Mouse (Mus musculus) brown adipose tissue, adult 24 weeks (tissue): Measurements from ENCODE around the gene Ccnd1. TPM values are rescaled to one million over a fixed set of nuclear protein-coding genes. Genes with fewer than 3 reads are reported as not detected.
A peak's percentile ranks its signal among the peaks of the same experiment; 100 is the strongest.

ENCODE experiments used
- H3K27ac ChIP-seq: fragments of 200-500 bp; replicated peaks from 2 replicates; pipeline ENCODE4 v1.5.1; 2012; ENCODE audit warnings: low read depth, mild to moderate bottlenecking, low read length
- H3K4me1 ChIP-seq: fragments of 200-500 bp; 2 replicates; pipeline ENCODE4 v1.6.1; 2012; ENCODE audit warnings: low read length, mixed read lengths; ENCODE audit not compliant: control insufficient read depth, insufficient read depth, insufficient read length
- H3K4me3 ChIP-seq: fragments of 200-500 bp; 2 replicates; pipeline ENCODE4 v1.5.1; 2012; ENCODE audit warnings: low read depth, mild to moderate bottlenecking, low read length, moderate library complexity; ENCODE audit not compliant: insufficient read depth
- polyA plus RNA-seq: library from polyadenylated mRNA; stranded (reverse); fragments of >200 nt; gene quantifications from 2 replicates; pipeline ENCODE4 v1.2.4, GENCODE M21; 2012; ENCODE audit not compliant: missing spikeins, insufficient read depth, insufficient read length

Ccnd1 gene
- polyA plus RNA-seq, 1 experiment = 5.4 TPM

DNA sequence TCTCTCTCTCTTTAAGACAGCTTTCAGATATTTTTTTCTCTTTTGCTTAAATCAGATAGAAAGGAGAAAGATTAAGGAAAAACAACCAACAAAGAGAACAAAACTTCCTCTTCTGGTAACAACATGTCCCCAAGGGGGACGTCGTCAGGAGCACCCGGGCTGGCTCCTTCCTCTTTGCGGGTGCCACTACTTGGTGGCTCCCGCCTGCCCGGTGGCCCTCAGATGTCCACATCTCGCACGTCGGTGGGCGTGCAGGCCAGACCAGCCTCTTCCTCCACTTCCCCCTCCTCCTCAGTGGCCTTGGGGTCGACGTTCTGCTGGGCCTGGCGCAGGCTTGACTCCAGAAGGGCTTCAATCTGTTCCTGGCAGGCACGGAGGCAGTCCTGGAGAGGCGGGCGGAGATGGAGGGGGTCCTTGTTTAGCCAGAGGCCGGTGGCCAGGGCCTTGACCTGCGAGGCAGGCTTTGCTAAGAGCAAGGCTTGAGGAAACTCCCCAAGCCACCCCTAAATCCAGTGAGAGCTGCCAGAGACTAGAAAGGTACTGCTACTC lies 7.3 kb downstream of the Ccnd1 start:
- no peak overlapping the region for H3K27ac ChIP-seq
- H3K4me3 ChIP-seq = no peak overlapping the region
- peaks cover 17% of the 10 kb centered on the region for H3K4me1 ChIP-seq

DNA sequence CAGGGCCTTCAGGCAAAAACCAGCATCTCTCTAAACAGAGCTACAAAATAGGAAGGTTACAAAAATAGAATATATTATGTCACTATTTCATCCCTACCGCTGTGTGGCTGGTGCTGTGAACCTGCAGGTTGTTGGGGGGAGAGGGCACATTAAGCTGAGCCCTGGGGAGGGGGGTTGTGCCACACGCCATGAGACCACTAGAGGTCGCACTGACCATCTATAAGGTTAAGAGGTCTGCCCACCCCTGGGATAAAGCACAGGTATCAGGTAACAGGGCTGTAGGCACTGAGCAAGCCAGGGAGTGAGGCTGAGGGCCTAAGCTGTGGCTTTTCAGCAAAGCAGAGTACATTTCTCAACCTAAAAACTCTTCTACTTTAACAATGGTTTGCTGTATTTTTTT lies 7.9 kb downstream of the Ccnd1 start:
- H3K4me3 ChIP-seq = no peak overlapping the region
- peaks cover 19% of the 10 kb centered on the region for H3K4me1 ChIP-seq
- H3K27ac ChIP-seq = no peak overlapping the region

DNA sequence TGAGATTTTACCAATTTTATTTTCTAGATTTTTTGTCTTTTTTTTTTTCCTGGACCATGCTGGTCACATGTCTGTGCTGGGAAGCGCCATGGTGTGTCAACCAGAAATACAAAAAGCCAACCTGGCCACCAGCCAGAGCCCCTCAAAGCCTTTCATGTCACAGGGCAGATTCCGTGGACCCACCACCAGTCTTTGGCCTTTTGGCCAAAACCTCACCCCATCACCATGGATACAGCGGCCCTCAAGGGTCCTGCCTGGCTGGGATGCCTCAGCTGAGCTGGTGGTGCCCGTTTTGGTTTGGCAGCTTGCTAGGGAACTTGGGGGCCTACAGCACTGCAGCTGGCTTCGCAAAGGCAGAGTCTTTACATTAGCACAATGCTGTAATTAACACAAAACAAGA lies 9.8 kb downstream of the Ccnd1 start:
- Histone ChIP-seq H3K4me3 (no peak overlapping the region), H3K27ac (no peak overlapping the region)

DNA sequence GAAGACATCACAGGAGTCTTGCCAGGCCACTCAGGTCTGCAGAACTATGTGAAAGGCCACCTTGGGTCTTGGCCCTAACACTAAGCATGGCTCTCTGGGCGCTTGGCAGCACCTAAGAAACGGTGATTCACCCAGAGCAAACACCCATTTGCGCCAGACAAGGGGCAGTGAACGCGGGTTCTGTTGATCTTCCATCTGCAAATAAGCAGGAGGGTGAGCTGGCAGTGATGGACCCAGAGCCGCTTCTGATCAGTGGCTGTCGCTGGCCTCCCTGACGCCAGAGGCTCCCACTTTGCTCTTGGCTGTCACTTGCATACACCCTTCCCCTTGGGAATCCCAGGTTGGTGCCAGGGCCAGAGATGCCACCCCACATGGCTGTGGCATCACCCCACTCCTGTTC lies 10.2 kb downstream of the Ccnd1 start:
- H3K27ac ChIP-seq = no peak overlapping the region
- peaks cover 19% of the 10 kb centered on the region for H3K4me1 ChIP-seq
- H3K4me3 ChIP-seq = no peak overlapping the region

More for the DNA sequence above, 9.8 kb downstream of the Ccnd1 start:
- H3K4me1 ChIP-seq = peaks cover 19% of the 10 kb centered on the region

DNA sequence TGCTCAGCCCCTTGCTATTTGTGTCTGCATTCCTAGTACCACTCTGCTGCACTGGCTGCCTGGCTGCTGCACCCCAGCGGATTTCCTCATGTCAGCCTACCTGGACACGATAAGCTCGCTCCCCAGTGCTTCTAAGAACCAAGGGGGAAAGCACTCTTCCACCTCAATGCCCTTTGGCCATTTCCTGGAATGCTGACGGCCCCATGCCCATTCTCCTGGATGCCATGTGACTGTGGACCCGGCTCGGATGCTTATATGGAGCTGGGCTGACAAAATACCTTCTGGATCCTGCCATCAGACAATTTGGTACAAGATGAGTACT lies 10.9 kb downstream of the Ccnd1 start:
- H3K4me3 ChIP-seq = no peak overlapping the region
- H3K4me1 ChIP-seq = peaks cover 17% of the 10 kb centered on the region
- no peak overlapping the region for H3K27ac ChIP-seq

DNA sequence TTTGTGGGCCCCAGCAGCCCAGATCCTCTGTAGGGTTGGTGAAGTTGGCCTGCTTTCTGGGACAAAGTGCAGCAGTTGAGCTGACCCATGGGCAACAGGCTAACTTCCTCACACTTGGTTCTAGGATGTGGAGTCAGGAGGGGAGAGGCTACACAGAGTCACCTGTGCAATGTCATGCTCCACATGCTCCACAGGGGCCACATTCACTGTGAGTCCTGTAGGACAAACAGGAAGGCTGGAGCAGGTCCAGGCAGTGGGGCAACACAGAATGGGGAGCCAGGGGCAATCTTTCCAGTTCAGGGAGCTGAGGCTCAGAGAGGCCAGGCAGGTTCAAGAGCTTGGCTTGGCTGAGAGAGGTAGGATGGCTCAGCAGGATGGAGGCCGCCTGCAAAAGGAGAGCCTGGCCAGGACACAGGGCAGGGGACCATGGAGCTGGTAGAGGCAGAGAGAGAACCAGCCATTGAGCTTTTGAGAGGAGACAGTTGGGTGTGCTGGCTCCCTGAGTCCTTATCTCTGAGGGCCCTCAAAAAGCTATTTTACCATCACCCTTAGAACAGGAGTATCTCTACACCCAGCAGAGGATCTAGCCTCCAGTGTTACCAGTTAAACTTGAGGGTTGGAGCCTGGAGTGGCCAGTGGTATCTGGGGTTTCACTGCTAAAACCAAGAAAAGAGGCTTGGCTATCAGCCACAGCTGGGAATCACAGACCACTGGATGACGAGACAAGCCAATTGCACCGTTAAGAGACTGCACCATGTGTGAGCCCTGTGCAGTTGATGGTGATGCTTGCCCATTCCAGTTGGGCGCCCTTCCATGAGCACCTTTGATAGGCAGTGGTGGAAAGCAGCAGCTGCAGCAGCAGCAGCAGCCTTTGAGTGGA lies 11.5 kb downstream of the Ccnd1 start:
- Histone ChIP-seq H3K4me3 (no peak overlapping the region), H3K27ac (peak overlapping the region; percentile 56), H3K4me1 (peaks cover 15% of the 10 kb centered on the region)

DNA sequence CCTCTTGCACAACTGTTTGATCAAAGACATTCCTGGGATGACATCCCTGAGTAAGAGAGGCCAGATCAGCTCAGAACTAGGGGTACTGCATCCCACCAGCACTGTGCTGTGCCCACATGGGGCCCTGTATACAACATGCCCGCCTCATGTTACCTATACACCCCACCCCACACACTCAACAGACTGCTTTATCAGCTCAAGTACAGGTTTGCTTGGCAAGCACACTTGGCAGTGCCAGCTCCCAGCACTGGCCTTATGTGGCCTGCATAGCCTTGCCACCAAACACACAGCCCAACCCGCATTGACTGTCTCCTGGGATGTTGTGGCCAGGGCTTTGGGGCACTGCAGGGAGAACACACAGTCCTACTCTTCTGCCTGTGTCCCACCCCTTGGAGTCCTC lies 12.1 kb downstream of the Ccnd1 start:
- no peak overlapping the region for H3K27ac ChIP-seq
- peaks cover 15% of the 10 kb centered on the region for H3K4me1 ChIP-seq
- no peak overlapping the region for H3K4me3 ChIP-seq

DNA sequence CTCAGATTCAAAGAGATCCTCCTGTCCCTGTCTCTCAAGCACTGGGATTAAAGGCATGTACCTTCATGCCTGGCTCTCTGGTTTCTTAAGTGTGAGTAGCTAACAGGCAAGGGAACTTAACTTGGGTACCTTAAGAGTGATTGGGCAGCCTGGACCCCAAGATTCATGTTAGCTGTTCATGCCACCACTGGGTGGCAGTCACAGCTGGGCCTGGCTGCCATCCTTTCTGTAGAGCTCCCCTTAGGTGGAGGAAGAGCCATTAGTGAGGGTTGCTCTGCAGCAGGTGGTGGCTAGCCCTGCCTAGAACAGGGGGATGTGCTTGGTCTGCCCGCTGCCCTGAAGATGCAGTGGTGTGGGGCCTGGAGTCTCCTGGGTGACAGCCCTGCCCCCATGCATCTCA lies 20.9 kb downstream of the Ccnd1 start:
- H3K4me3 ChIP-seq = no peak overlapping the region
- H3K27ac ChIP-seq = no peak overlapping the region
- 0 out of 2 replicates have a peak, but pooled peaks cover 4% of the 10 kb centered on the region for H3K4me1 ChIP-seq

DNA sequence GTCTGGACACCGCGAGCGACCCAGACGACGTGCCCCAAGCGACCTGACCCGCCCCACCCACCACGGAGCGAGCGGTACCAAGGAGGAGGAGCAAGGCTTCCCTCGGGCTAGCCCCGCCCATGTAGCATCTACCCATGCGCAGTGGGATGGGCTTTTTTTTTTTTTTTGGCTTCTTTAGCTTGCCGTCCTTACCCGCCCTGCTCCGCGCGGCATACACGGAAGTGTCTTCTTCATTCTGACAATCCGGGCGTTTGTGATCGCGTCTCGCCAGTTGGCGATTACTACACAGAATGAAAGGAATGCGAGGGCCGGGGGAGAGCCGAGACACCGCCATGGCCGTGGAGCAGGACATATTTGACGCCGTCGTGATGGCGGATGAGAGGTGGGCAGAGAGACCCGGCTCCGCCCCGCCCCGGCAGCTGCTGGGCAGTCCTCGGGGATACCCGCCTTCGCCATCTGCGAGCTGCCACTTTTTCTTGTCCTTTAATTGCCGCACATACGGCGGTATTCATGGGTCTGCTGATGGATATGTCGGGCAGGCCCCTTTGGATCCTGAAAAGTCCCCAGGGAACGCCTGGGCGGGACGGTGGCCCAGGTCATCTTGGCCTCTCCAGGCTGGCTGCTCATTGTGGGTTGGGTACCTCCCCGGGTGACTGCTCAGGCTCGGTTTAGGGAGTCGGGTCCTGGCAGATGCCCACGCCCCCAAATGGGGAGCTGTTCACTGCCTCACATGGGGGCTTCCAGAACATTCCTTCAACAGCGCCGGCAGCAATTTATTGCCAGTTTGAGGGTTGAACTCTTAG lies 24.6 kb downstream of the Ccnd1 start, which contains the start of gene LTO1:
Gene LTO1 (plus strand): TSS at position 153 of the 803 bp plus-strand sequence.
- H3K4me1 ChIP-seq = 0 out of 2 replicates have a peak, but pooled peaks cover 4% of the 10 kb centered on the region
- H3K4me3 ChIP-seq = peak within 1 kb of the TSS; percentile 88
- peak within 1 kb of the TSS; percentile 94 for H3K27ac ChIP-seq

DNA sequence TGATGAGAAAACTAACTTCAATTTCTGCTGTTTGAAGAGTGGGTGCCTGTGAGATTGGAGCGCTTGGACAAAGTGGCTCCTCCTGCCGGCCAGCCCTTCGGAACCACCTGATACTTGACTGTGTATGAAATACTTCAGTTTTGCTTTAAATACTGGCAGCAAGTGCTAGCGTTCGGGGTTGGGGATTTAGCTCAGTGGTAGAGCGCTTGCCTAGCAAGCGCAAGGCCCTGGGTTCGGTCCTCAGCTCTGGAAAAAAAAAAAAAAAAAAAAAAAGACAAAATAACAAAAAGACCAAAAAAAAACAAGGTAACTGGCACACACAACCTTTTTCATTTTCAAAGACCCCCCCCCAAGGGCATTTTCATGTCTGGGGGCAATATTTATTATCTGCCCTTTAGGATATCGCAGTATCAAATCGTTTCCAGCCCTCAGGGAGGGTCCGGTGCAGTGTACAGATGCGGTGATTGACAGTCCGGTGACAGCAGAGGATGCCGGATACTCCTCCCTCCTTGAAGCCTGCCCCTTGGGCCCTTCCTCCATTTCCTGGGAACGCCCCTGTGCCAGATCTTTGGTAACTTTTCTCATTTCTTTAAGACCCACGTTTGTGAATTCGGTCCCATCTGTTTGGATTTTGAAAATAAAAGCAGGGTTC lies 25.3 kb downstream of the Ccnd1 start:
- H3K4me3 ChIP-seq = peak overlapping the region; percentile 88
- H3K4me1 ChIP-seq = 0 out of 2 replicates have a peak, but pooled peaks cover 4% of the 10 kb centered on the region
- H3K27ac ChIP-seq = peak overlapping the region; percentile 94

DNA sequence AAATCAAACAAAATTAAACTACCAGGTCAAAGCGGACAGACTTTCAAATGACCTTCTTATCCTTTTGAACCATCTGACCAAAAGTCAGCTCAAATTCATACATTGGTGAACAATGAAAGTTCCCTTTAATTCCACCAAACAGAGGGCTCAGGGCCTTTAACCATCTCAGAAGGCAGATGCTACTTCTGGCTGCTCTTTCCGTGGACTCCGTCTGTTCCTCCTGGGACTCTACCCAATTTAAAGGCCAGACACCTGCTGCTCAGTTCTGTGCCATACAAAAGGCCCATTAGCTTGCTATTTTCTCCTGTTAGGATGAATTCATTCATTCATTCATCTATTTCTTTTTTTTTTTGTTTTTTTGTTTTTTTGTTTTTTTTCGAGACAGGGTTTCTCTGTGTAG lies 26.8 kb downstream of the Ccnd1 start:
- H3K27ac ChIP-seq = no peak overlapping the region
- H3K4me3 ChIP-seq = no peak overlapping the region
- 0 out of 2 replicates have a peak, but pooled peaks cover 4% of the 10 kb centered on the region for H3K4me1 ChIP-seq

DNA sequence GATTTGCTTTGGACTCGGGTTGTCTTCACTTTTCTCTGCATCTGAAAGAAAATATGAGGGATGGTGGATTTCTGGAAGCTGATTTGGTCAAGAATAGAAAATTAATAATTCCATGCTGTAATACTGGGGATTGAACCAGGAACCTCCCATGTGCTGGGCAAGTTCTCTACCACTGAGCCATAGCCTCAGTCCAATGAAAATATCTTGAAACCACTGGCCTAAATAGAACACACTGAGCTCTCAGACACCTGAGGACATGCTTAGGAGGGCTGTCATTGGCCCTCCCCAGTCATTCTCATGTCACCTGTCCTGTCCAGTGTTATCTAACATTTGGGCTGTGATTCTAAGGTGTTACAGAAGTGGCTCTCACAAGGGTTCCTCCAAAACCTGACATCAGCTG lies 28.6 kb downstream of the Ccnd1 start:
- Histone ChIP-seq H3K4me1 (0 out of 2 replicates have a peak, but pooled peaks cover 4% of the 10 kb centered on the region), H3K4me3 (no peak overlapping the region), H3K27ac (no peak overlapping the region)

DNA sequence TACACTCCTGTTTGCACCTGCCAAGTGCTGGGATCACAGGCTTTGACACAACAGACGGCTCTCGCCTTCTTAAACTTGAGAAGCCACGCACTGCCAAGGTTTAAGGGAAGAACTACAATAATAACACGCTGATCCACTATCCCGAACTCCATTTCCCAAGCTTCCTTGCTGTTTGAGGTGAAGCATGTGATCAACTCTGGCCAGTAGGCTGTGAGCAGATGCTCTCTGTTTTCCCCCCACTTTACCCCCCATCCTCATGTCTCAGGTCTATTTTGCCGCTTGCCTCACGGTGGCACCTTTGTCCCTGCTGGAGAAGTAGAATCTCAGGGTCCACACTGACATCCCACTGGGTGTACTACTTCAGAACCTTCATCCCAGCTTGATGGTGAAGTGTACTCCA lies 31.0 kb downstream of the Ccnd1 start:
- Histone ChIP-seq H3K4me3 (no peak overlapping the region), H3K4me1 (no peaks in the 10 kb centered on the region), H3K27ac (no peak overlapping the region)

DNA sequence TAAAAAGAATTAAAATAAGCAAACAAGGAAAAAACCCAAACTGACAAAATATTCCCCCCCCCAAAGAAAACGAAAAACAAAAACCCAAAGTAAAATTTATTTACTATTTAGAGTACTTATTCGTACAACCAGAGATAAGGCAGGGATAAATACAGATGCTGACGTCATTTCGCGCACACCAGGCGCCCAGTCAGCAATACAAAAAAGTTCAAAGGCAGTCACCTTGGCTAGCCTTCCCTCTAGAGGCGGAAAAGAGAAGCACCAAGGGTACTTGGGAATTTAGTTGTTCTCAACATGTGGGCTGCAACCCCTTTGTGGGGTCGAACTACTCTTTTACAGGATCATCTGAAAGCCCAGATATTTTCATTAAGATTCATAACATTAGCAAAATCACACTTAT lies 31.9 kb downstream of the Ccnd1 start:
- Histone ChIP-seq H3K27ac (no peak overlapping the region), H3K4me3 (no peak overlapping the region), H3K4me1 (no peaks in the 10 kb centered on the region)
